Mouse (Mus musculus) liver, adult 2 months (tissue): ENCODE results near the gene Traf3ip1.

ENCODE experiments used
- CTCF ChIP-seq: fragments of 200-500 bp; IDR thresholded peaks from 2 replicates; pipeline ENCODE4 v1.5.1; 2011; ENCODE audit warnings: low read depth, low read length, control low read depth
- POLR2A ChIP-seq: fragments of 200-500 bp; IDR thresholded peaks from 2 replicates; pipeline ENCODE4 v1.6.1; 2011; ENCODE audit warnings: low read length, control low read depth; ENCODE audit not compliant: insufficient read depth; ENCODE audit errors: extremely low read depth

DNA sequence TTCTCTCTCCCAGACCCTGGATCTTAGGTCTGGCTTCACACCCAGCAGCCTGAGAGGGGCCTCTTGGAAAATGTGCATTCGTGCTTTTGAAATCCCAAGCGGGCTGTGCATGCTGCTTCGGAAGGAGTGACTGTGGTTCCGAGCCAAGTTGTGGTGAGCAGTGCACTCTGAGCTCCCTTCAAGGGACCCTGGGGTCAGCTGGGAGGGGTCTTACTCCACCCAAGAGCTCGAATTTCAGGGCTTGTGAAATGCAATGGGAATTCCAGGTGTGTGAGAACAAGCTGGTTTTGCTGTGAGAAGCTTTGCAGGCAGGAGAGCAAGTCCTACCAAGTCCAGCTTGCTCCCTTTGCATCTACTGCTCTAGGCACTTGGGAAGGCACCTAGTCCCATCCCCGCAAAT is 70.2 kb downstream of the Traf3ip1 start:
- no peak for TF ChIP-seq POLR2A
- TF ChIP-seq CTCF: no peak
